In the genomic region with DNA sequence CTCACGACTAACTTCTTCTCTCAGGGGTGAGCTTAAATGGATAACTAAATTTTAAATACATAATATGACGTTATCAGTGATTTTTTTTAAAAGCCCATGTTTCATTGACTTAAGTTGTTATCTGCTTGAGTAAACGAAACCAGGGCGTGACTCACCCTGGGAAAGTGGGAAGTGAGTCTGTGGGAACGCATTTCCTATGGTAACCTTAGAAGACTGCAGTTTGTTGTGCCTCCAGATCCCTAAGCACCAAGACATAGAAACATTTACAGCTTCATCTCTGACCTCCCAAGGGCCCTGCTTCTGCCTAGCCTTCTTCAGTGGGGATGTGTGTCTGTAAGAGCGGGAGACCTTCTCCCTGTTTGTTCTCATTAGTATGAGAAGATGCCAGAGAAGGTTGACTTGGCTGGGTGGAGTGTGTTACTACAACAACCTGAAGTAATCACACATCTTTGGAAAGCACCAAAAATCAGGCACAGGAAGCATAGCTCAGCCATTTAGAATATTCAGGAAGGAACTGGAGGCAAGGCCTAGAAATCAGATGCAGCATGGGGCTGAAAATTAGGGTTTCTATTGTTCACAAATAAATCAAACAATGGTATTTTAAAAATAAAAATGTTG, we compare ENCODE assay signal across 14 mouse cellular contexts.
DNase-seq lines count a peak whose midpoint lies in the region; ATAC-seq and TF ChIP-seq lines count a peak whose summit lies in the region.
"Had no signal": no experiment of that assay in that cellular context is flagged by ENCODE, and none has a peak within 500 bp of the region (broad histone marks: within the 10 kb centered on the region; RNA-seq: fewer than 3 reads in every experiment).

No protein-coding gene starts in this region.

- H3K27me3 ChIP-seq in kidney, embryonic 15.5 days = no peaks in the 10 kb centered on the region
- H3K27me3 ChIP-seq in kidney, adult 2 months (replicated peaks; ENCODE audit: control insufficient read depth, insufficient read depth, low read length) = no peaks in the 10 kb centered on the region
- no peaks in the 10 kb centered on the region for H3K27me3 ChIP-seq in intestine, postnatal 0 days (replicated peaks; ENCODE audit: control insufficient read depth, insufficient read depth, low read length)
- H3K27me3 ChIP-seq: embryonic facial prominence, embryonic 15.5 days; liver, embryonic 13.5 days had no signal

- H3K9ac ChIP-seq in kidney, embryonic 15.5 days = no peak overlapping the region
- H3K9ac ChIP-seq in intestine, postnatal 0 days (ENCODE audit: low read depth, low read length) = no peak overlapping the region
- H3K9ac ChIP-seq: embryonic facial prominence, embryonic 15.5 days; liver, embryonic 13.5 days had no signal

- DNase-seq in kidney, adult 2 months = no peak
- peak; percentile 82 for DNase-seq in 3T3-L1 (ENCODE audit: low read depth, low spot score)
- DNase-seq in frontal cortex, postnatal 14 days (ENCODE audit: low spot score in 2 of 2) = no peak
- no peak for DNase-seq in frontal cortex, postnatal 10 days (ENCODE audit: low spot score in 2 of 2)
- DNase-seq in right cerebral cortex, adult 18-20 months = no peak
- DNase-seq: cerebellum, postnatal 25 days; kidney, postnatal 25 days; liver, embryonic 13.5 days; midbrain, embryonic 14.5 days had no signal

- no peak overlapping the region for H3K4me2 ChIP-seq in kidney, embryonic 15.5 days
- H3K4me2 ChIP-seq in intestine, postnatal 0 days (replicated peaks; ENCODE audit: low read depth) = no peak overlapping the region
- H3K4me2 ChIP-seq: embryonic facial prominence, embryonic 15.5 days; liver, embryonic 13.5 days had no signal

- H3K4me1 ChIP-seq in kidney, embryonic 15.5 days = 0 out of 2 replicates have a peak, but pooled peaks cover 2% of the 10 kb centered on the region
- no peaks in the 10 kb centered on the region for H3K4me1 ChIP-seq in kidney, adult 2 months (ENCODE audit: control insufficient read depth, insufficient read depth, low read length)
- H3K4me1 ChIP-seq in bone marrow macrophage, adult 2 months (ENCODE audit: control insufficient read depth, insufficient read depth, low read length) = peaks cover 10% of the 10 kb centered on the region
- no peaks in the 10 kb centered on the region for H3K4me1 ChIP-seq in intestine, postnatal 0 days (replicated peaks; ENCODE audit: control insufficient read depth, insufficient read depth, low read length)
- H3K4me1 ChIP-seq: embryonic facial prominence, embryonic 15.5 days; liver, embryonic 13.5 days had no signal

- TF ChIP-seq CTCF in kidney, adult 2 months (conservative IDR thresholded peaks at IDR 0.05; ENCODE audit: insufficient read depth, insufficient read length, low read depth, low read length) = no peak
- no peak for TF ChIP-seq CTCF in bone marrow macrophage, adult 2 months (IDR thresholded peaks at IDR 0.05; ENCODE audit: low read depth, low read length)
- no peak for TF ChIP-seq CTCF in intestine, postnatal 0 days (IDR thresholded peaks at IDR 0.05; ENCODE audit: low read depth)

- no peak overlapping the region for H3K4me3 ChIP-seq in kidney, embryonic 15.5 days (replicated peaks)
- no peak overlapping the region for H3K4me3 ChIP-seq in kidney, adult 2 months (ENCODE audit: insufficient read depth, low read depth, low read length)
- no peak overlapping the region for H3K4me3 ChIP-seq in bone marrow macrophage, adult 2 months (ENCODE audit: insufficient read depth, low read length)
- no peak overlapping the region for H3K4me3 ChIP-seq in intestine, postnatal 0 days (ENCODE audit: low read depth, low read length)
- H3K4me3 ChIP-seq: embryonic facial prominence, embryonic 15.5 days; liver, embryonic 13.5 days had no signal

- H3K9me3 ChIP-seq in kidney, embryonic 15.5 days (replicated peaks) = 0 out of 2 replicates have a peak, but pooled peaks cover 3% of the 10 kb centered on the region
- no peaks in the 10 kb centered on the region for H3K9me3 ChIP-seq in intestine, postnatal 0 days (ENCODE audit: control insufficient read depth)
- H3K9me3 ChIP-seq: embryonic facial prominence, embryonic 15.5 days; liver, embryonic 13.5 days had no signal

- no peaks in the 10 kb centered on the region for H3K36me3 ChIP-seq in kidney, embryonic 15.5 days
- H3K36me3 ChIP-seq in kidney, adult 2 months (ENCODE audit: control insufficient read depth, insufficient read depth, low read length) = no peaks in the 10 kb centered on the region
- no peaks in the 10 kb centered on the region for H3K36me3 ChIP-seq in intestine, postnatal 0 days (ENCODE audit: control insufficient read depth, insufficient read depth)
- H3K36me3 ChIP-seq: embryonic facial prominence, embryonic 15.5 days; liver, embryonic 13.5 days had no signal

- 39% methylated on average over 6 of the region's 6 CpGs for WGBS in kidney, embryonic 15.5 days
- 65% methylated on average over 6 of the region's 6 CpGs for WGBS in kidney, adult 2 months
- WGBS in intestine, postnatal 0 days = 22% methylated on average over 6 of the region's 6 CpGs

- 0 out of 2 replicates have a peak, but pooled peaks have one; percentile 22 for ATAC-seq in kidney, embryonic 15.5 days (replicated peaks; ENCODE audit: low FRiP score)
- ATAC-seq in intestine, postnatal 0 days = peak; percentile 43; the same call in 1 of the 2 replicates
- ATAC-seq: activated CD4-positive, CD25-positive, alpha-beta regulatory T cell, adult 4 months had no signal

- H3K27ac ChIP-seq in kidney, embryonic 15.5 days = 0 out of 2 replicates have a peak overlapping the region, but pooled peaks have one; percentile 27
- H3K27ac ChIP-seq in kidney, adult 2 months (ENCODE audit: insufficient read depth, low read depth, low read length) = no peak overlapping the region
- peak overlapping the region; percentile 7; the same call in 1 of the 2 replicates for H3K27ac ChIP-seq in bone marrow macrophage, adult 2 months (ENCODE audit: insufficient read depth, low read depth, low read length)
- H3K27ac ChIP-seq in intestine, postnatal 0 days (ENCODE audit: low read depth, low read length) = no peak overlapping the region
- H3K27ac ChIP-seq: embryonic facial prominence, embryonic 15.5 days; liver, embryonic 13.5 days had no signal

- no peak for TF ChIP-seq POLR2A in kidney, adult 2 months (IDR thresholded peaks at IDR 0.05; ENCODE audit: low read depth, low read length)
- TF ChIP-seq POLR2A in bone marrow macrophage, adult 2 months (IDR thresholded peaks at IDR 0.05; ENCODE audit: borderline replicate concordance, low read depth, low read length) = no peak

Comparison
In these comparisons a context has a peak if more than half of its experiments do, and no peak if none do; other contexts are left out.
1. H3K27ac ChIP-seq: peak in kidney, embryonic 15.5 days (single experiment) and bone marrow macrophage, adult 2 months (single experiment); none in kidney, adult 2 months (single experiment) and intestine, postnatal 0 days (single experiment).